Comparison of ENCODE assay signal across 9 mouse cellular contexts in the genomic region with DNA sequence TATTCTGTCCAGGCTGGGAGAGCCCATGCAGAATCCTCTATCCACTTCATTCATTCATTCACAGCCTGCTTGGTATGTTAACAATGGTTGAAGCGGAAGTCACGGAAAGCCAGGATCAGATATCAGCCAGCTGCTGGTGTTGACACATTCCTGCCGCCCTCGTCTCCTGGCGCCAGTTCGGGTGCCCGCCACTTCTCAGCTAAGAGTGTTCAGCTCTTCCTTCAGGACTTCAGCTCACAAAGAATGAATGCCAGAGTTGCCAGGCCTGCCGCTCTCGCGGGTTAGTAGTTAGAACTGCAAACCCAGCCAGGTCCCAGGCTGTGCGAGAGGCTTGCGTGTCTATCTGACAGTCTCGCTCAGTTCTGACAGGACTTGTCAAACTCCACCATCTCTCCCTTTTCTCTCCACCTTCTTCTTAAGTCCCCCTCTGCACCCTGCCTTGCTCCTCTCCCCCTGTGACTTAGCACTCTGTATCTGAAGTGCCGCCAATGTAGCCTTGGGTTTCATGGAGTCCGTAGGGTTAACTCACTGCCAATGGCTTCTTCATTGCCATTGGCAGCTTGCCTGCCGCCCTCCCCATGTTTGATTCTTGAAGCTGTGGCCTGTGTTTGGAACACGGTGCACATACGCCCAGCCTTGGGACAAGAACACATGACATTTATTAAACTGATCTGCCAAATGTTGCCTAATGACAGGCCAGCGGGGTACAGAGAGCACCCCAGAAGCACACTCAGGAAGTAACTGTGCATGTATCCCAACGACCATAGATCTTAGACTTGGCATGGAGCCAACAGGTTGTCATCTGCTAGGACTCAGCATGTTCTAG. TPM values are rescaled to one million over a fixed set of nuclear protein-coding genes. Genes with fewer than 3 reads are reported as not detected.
DNase-seq lines count a peak whose midpoint lies in the region; TF ChIP-seq lines count a peak whose summit lies in the region.
"Had no signal": no experiment of that assay in that cellular context is flagged by ENCODE, and none has a peak within 500 bp of the region (broad histone marks: within the 10 kb centered on the region; RNA-seq: fewer than 3 reads in every experiment).

No protein-coding gene starts in this region.

- no peak overlapping the region for H3K9ac ChIP-seq in heart, adult 2 months (ENCODE audit: low read depth, low read length)

- no peak overlapping the region for H3K4me3 ChIP-seq in heart, adult 2 months
- no peak overlapping the region for H3K4me3 ChIP-seq in kidney, adult 2 months (ENCODE audit: insufficient read depth, low read depth, low read length)

- no peak; the same call in none of the 2 replicates for TF ChIP-seq EP300 in heart, adult 2 months (IDR thresholded peaks at IDR 0.05; ENCODE audit: insufficient read depth, low read depth, low read length)

- 11% methylated on average over 20 of the region's 20 CpGs for WGBS in heart, adult 2 months
- WGBS in kidney, adult 2 months = 41% methylated on average over 20 of the region's 20 CpGs

- peaks cover 1% of the 10 kb centered on the region; the same call in 1 of the 2 replicates for H3K79me2 ChIP-seq in heart, adult 2 months (replicated peaks; ENCODE audit: control insufficient read depth, insufficient read depth, low read length)

- DNase-seq in cerebellum, postnatal 14 days = peak; percentile 38 to 46
- no peak for DNase-seq in cerebellum, adult 9-11 months
- DNase-seq in NIH3T3 (ENCODE audit: low read depth) = peak; percentile 37
- DNase-seq in heart, adult 2 months = peak; percentile 58 to 59
- peak; percentile 67 for DNase-seq in kidney, adult 2 months
- DNase-seq in lung, postnatal 4 days = peak; percentile 82 to 92
- DNase-seq in right cerebral cortex, postnatal 36 days (ENCODE audit: low spot score in 2 of 2) = no peak
- no peak for DNase-seq in natural killer cell, adult 2 months (ENCODE audit: low spot score in 2 of 2)

- H3K36me3 ChIP-seq in heart, adult 2 months (ENCODE audit: control insufficient read depth, insufficient read depth, low read length) = no peaks in the 10 kb centered on the region
- H3K36me3 ChIP-seq in kidney, adult 2 months (ENCODE audit: control insufficient read depth, insufficient read depth, low read length) = no peaks in the 10 kb centered on the region

- no peak for TF ChIP-seq POLR2A in heart, adult 2 months (IDR thresholded peaks at IDR 0.05; ENCODE audit: insufficient read depth, low read depth, low read length)
- no peak for TF ChIP-seq POLR2A in kidney, adult 2 months (IDR thresholded peaks at IDR 0.05; ENCODE audit: low read depth, low read length)

- peaks cover 18% of the 10 kb centered on the region for H3K4me1 ChIP-seq in heart, adult 2 months (ENCODE audit: control insufficient read depth, insufficient read depth, low read length)
- peaks cover 19% of the 10 kb centered on the region for H3K4me1 ChIP-seq in kidney, adult 2 months (ENCODE audit: control insufficient read depth, insufficient read depth, low read length)

- no peak overlapping the region for H3K27ac ChIP-seq in heart, adult 2 months
- no peak overlapping the region for H3K27ac ChIP-seq in kidney, adult 2 months (ENCODE audit: insufficient read depth, low read depth, low read length)

- H3K27me3 ChIP-seq in heart, adult 2 months (ENCODE audit: control insufficient read depth, insufficient read depth, low read length) = no peaks in the 10 kb centered on the region
- no peaks in the 10 kb centered on the region for H3K27me3 ChIP-seq in kidney, adult 2 months (replicated peaks; ENCODE audit: control insufficient read depth, insufficient read depth, low read length)

- intact Hi-C loops in heart, adult 2 months (cut with DNase I) = no loop called here

- TF ChIP-seq CTCF in heart, adult 2 months (IDR thresholded peaks at IDR 0.05) = peak; percentile 52
- TF ChIP-seq CTCF in kidney, adult 2 months (conservative IDR thresholded peaks at IDR 0.05; ENCODE audit: insufficient read depth, insufficient read length, low read depth, low read length) = 0 out of 2 replicates have a peak, but pooled peaks have one; percentile 15

RNA-seq across cellular contexts. Expression of gene Tcf7l1, which starts 48.2 kb away (rescaled TPM):
- 10 to 100 TPM in 1 of 2 experiments, 1 to 10 TPM in 1; 8.8 to 10.0 TPM for total RNA-seq in heart, adult 2 months (2021)
- polyA plus RNA-seq in heart, adult 2 months (2012; rRNA removed) = 10.6 and 17.7 TPM in 2 replicates
- polyA plus RNA-seq in kidney, adult 2 months (2012; rRNA removed) = 13.2 and 16.3 TPM in 2 replicates
- total RNA-seq: common myeloid progenitor, adult 5-6 weeks had no signal

Comparison
In these comparisons a context has a peak if more than half of its experiments do, and no peak if none do; other contexts are left out.
1. DNase-seq: peak in cerebellum, postnatal 14 days (2 of 2), NIH3T3 (single experiment), heart, adult 2 months (2 of 2), kidney, adult 2 months (single experiment) and lung, postnatal 4 days (2 of 2); none in cerebellum, adult 9-11 months (single experiment), right cerebral cortex, postnatal 36 days (0 of 2) and natural killer cell, adult 2 months (0 of 2).